ENCODE assay signal across 12 mouse cellular contexts in the genomic region with DNA sequence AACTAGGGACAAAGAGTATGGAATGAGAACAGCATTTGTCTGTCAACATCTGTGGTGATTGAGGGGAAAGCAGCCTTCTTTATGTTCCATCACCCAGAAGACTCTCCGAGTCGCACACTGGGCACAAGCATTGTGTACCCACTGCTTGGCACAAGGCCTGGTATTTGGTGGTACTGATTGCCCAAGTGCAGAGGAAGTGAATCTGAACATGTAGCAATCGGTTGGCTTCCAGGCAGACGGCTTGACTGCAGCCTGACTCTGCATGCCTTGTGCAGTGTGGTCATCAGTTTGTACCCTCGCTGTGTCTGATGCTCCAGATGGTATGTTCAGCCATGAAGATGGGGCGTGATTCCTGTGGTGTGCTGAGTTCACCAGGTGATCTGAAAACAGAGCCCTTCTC. TPM values are rescaled to one million over a fixed set of nuclear protein-coding genes. Genes with fewer than 3 reads are reported as not detected.
DNase-seq lines count a peak whose midpoint lies in the region; ATAC-seq and TF ChIP-seq lines count a peak whose summit lies in the region.
"Had no signal": no experiment of that assay in that cellular context is flagged by ENCODE, and none has a peak within 500 bp of the region (broad histone marks: within the 10 kb centered on the region; RNA-seq: fewer than 3 reads in every experiment).

No protein-coding gene starts in this region.

- H3K9ac ChIP-seq in liver, adult 2 months (ENCODE audit: low read depth, low read length) = no peak overlapping the region
- H3K9ac ChIP-seq in liver, embryonic 12.5 days = no peak overlapping the region
- no peak overlapping the region for H3K9ac ChIP-seq in forebrain, embryonic 16.5 days (replicated peaks; ENCODE audit: low read depth, low read length)

- no peak overlapping the region for H3K4me3 ChIP-seq in liver, adult 2 months (ENCODE audit: insufficient read depth, low read depth, low read length)
- no peak overlapping the region for H3K4me3 ChIP-seq in liver, embryonic 12.5 days
- H3K4me3 ChIP-seq in megakaryocyte, embryonic 14.5 days (replicated peaks) = peak overlapping the region; percentile 33
- H3K4me3 ChIP-seq in forebrain, embryonic 16.5 days (replicated peaks; ENCODE audit: low read length) = no peak overlapping the region
- H3K4me3 ChIP-seq: limb, embryonic 10.5 days had no signal

- 0 out of 2 replicates have a peak, but pooled peaks cover 3% of the 10 kb centered on the region for H3K9me3 ChIP-seq in liver, embryonic 12.5 days (replicated peaks)
- peaks cover 7% of the 10 kb centered on the region; the same call in 1 of the 2 replicates for H3K9me3 ChIP-seq in megakaryocyte, embryonic 14.5 days
- no peaks in the 10 kb centered on the region for H3K9me3 ChIP-seq in forebrain, embryonic 16.5 days (ENCODE audit: control insufficient read depth, low read length)
- H3K9me3 ChIP-seq: limb, embryonic 10.5 days had no signal

- no peak for TF ChIP-seq CTCF in liver, adult 2 months (IDR thresholded peaks at IDR 0.05; ENCODE audit: low read depth, low read length)

- no peaks in the 10 kb centered on the region for H3K27me3 ChIP-seq in liver, adult 2 months (ENCODE audit: control insufficient read depth, insufficient read depth, low read length)
- no peaks in the 10 kb centered on the region for H3K27me3 ChIP-seq in liver, embryonic 12.5 days (replicated peaks)
- H3K27me3 ChIP-seq in megakaryocyte, embryonic 14.5 days (replicated peaks) = peaks cover 2% of the 10 kb centered on the region
- H3K27me3 ChIP-seq in forebrain, embryonic 16.5 days (replicated peaks; ENCODE audit: control insufficient read depth, insufficient read depth, low read length) = no peaks in the 10 kb centered on the region

- no peak for TF ChIP-seq POLR2A in liver, adult 2 months (IDR thresholded peaks at IDR 0.05; ENCODE audit: extremely low read depth, insufficient read depth, low read length)

- H3K4me2 ChIP-seq in liver, embryonic 12.5 days = no peak overlapping the region
- H3K4me2 ChIP-seq in forebrain, embryonic 16.5 days (ENCODE audit: low read length) = no peak overlapping the region

- no peak for ATAC-seq in liver, embryonic 12.5 days
- no peak for ATAC-seq in forebrain, embryonic 16.5 days
- ATAC-seq: Patski had no signal

- no peaks in the 10 kb centered on the region for H3K79me2 ChIP-seq in liver, adult 2 months (ENCODE audit: control insufficient read depth, insufficient read depth, low read length)

- H3K4me1 ChIP-seq in liver, adult 2 months (ENCODE audit: control insufficient read depth, insufficient read depth, low read length) = no peaks in the 10 kb centered on the region
- no peaks in the 10 kb centered on the region for H3K4me1 ChIP-seq in liver, embryonic 12.5 days
- no peaks in the 10 kb centered on the region for H3K4me1 ChIP-seq in megakaryocyte, embryonic 14.5 days
- H3K4me1 ChIP-seq in forebrain, embryonic 16.5 days (replicated peaks; ENCODE audit: control insufficient read depth, insufficient read depth, low read length) = peaks cover 8% of the 10 kb centered on the region

- 54% methylated on average over 6 of the region's 6 CpGs for WGBS in liver, adult 2 months
- WGBS in liver, embryonic 12.5 days (ENCODE audit: insufficient replicate concordance) = 70% methylated on average over 6 of the region's 6 CpGs
- WGBS in forebrain, embryonic 16.5 days = 71% methylated on average over 6 of the region's 6 CpGs

- H3K27ac ChIP-seq in liver, adult 2 months (replicated peaks; ENCODE audit: insufficient read depth, low read depth, low read length) = no peak overlapping the region
- H3K27ac ChIP-seq in liver, embryonic 12.5 days = no peak overlapping the region
- no peak overlapping the region for H3K27ac ChIP-seq in forebrain, embryonic 16.5 days (ENCODE audit: low read length)
- H3K27ac ChIP-seq: limb, embryonic 10.5 days had no signal

- no peaks in the 10 kb centered on the region for H3K36me3 ChIP-seq in liver, adult 2 months (ENCODE audit: control insufficient read depth, insufficient read depth, low read length)
- H3K36me3 ChIP-seq in liver, embryonic 12.5 days = no peaks in the 10 kb centered on the region
- H3K36me3 ChIP-seq in megakaryocyte, embryonic 14.5 days (replicated peaks; ENCODE audit: low read length) = no peaks in the 10 kb centered on the region
- H3K36me3 ChIP-seq in forebrain, embryonic 16.5 days (ENCODE audit: control insufficient read depth, insufficient read depth) = no peaks in the 10 kb centered on the region
- H3K36me3 ChIP-seq: limb, embryonic 10.5 days had no signal

- peak; percentile 28 for DNase-seq in liver, adult 2 months (ENCODE audit: extremely low read depth, low read depth, low spot score)
- peak; percentile 5 for DNase-seq in adrenal gland, adult 8-10 months
- DNase-seq in heart, adult 9 months (ENCODE audit: low spot score in 2 of 2) = peak; percentile 28 to 41
- DNase-seq in urinary bladder, adult 18-20 months (ENCODE audit: low spot score in 2 of 2) = no peak
- DNase-seq: embryo, embryonic 11 days; kidney, adult 9 months; thymus, postnatal 36 days had no signal

RNA-seq across cellular contexts. Expression of a gene that starts 39.8 kb away (rescaled TPM):
- total RNA-seq in liver, adult 2 months (2014; rRNA removed) = 12.5 and 12.6 TPM in 2 replicates
- polyA plus RNA-seq in liver, adult 2 months (2012; rRNA removed) = 8.1 and 11.8 TPM in 2 replicates
- polyA plus RNA-seq in liver, embryonic 12.5 days (2016; fragmentation: Nextera tagmentation; extraction: Ambion mirVana) = 29.7 and 30.4 TPM in 2 replicates
- 10 to 100 TPM; 20.6 to 26.8 (median 22.8) TPM for total RNA-seq in adrenal gland, adult 8-10 months (2022)
- 2.3 and 14.0 TPM in 2 replicates for polyA plus RNA-seq in megakaryocyte, embryonic 14.5 days (2012; ENCODE audit: insufficient read depth, low replicate concordance)
- 106 and 112 TPM in 2 replicates for polyA plus RNA-seq in forebrain, embryonic 16.5 days (2015; fragmentation: Nextera tagmentation; extraction: Ambion mirVana)

Comparison
In these comparisons a context has a peak if more than half of its experiments do, and no peak if none do; other contexts are left out.
1. DNase-seq: peak in liver, adult 2 months (single experiment), adrenal gland, adult 8-10 months (single experiment) and heart, adult 9 months (2 of 2); none in urinary bladder, adult 18-20 months (0 of 2).